Mouse (Mus musculus): ENCODE measurements at regions not wholly inside any gene's neighbourhood (a gene's known extent, or its start where the extent isn't known, plus 50 kb on each side); places are given as distances from the start of the nearest gene placed in this dataset.

- DNase-seq: no peak
- intact Hi-C loops (cut with DNase I): no loop called here
Measured at GRCm38 (mm10) chr1:143391851-143392250, 248.6 kb upstream of the B3galt2 start.

More at GRCm38 (mm10) chr1:143391851-143392250, 248.6 kb upstream of the B3galt2 start:
- Histone ChIP-seq H3K27ac (no peak overlapping the region), H3K4me3 (no peak overlapping the region)
- no peak for TF ChIP-seq CTCF (IDR thresholded peaks at IDR 0.05)
